ENCODE assay signal across 9 mouse cellular contexts in the genomic region with DNA sequence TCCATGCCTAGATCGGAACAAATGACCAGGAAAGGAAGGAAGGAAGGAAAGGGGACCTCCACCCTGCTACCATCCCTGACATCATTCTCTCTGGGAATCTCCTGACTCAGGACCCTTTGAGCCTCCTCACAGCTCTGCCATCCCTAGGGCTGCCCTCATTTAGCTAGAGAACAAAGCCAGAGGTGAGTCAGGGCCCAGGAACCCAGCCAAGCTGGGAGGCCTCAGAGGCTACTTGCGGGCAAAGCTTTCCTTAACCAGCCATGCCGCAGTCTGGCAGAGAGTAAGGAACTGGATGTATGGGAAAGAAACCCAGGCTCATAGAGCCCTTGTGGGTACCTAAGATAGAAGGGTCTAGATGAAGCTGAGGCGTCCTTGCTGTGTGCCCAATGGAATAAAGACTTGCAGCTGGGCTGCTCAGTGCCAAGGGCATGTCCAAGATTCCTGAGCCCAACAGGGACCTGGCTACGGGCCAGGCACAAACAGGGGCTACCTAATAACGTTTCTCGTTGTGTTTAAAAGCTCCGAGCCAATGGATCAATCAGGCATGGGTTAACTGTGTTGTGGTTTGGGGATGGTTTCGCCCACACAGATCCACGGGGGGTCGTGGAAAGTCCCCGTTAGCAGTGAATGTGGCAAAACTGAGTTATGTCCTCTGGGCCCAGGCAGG. TPM values are rescaled to one million over a fixed set of nuclear protein-coding genes. Genes with fewer than 3 reads are reported as not detected.
DNase-seq lines count a peak whose midpoint lies in the region; ATAC-seq and TF ChIP-seq lines count a peak whose summit lies in the region.
"Had no signal": no experiment of that assay in that cellular context is flagged by ENCODE, and none has a peak within 500 bp of the region (broad histone marks: within the 10 kb centered on the region; RNA-seq: fewer than 3 reads in every experiment).

No protein-coding gene starts in this region.

- DNase-seq in cerebellum, adult 9-11 months: peak; percentile 32
- no peak for DNase-seq in cerebellum, adult 11 months
- DNase-seq in thymus, adult 2 months: no peak
- no peak for DNase-seq in thymus, adult 18-20 months
- DNase-seq in heart, postnatal 14 days: peak; percentile 55 to 62
- no peak for DNase-seq in gastrocnemius, postnatal 10 days
- no peak for DNase-seq in layer of hippocampus, postnatal 10 days (ENCODE audit: low spot score in 2 of 2)

- H3K4me3 ChIP-seq in thymus, adult 2 months (ENCODE audit: control insufficient read depth, insufficient read depth, low read length): no peak overlapping the region
- H3K4me3 ChIP-seq in neural tube, embryonic 14.5 days (ENCODE audit: low read depth, low read length): no peak overlapping the region

- TF ChIP-seq CTCF in thymus, adult 2 months (IDR thresholded peaks at IDR 0.05; ENCODE audit: borderline replicate concordance, control insufficient read depth, extremely low read depth, insufficient read depth, low read length, poor library complexity): no peak

- no peak for TF ChIP-seq POLR2A in thymus, adult 2 months (IDR thresholded peaks at IDR 0.05; ENCODE audit: control insufficient read depth, extremely low read depth, insufficient read depth, low read length, poor library complexity)

- no peak overlapping the region for H3K4me2 ChIP-seq in neural tube, embryonic 14.5 days (ENCODE audit: low read depth, low read length)

- peaks cover 80% of the 10 kb centered on the region for H3K4me1 ChIP-seq in thymus, adult 2 months (replicated peaks; ENCODE audit: control insufficient read depth, insufficient read depth, low read length)
- peaks cover 18% of the 10 kb centered on the region for H3K4me1 ChIP-seq in neural tube, embryonic 14.5 days (ENCODE audit: control insufficient read depth, insufficient read depth, low read length)

- peak overlapping the region; percentile 41; the same call in 1 of the 2 replicates for H3K27ac ChIP-seq in thymus, adult 2 months (ENCODE audit: control insufficient read depth, insufficient read depth, low read length)
- peak overlapping the region; percentile 22; the same call in 1 of the 2 replicates for H3K27ac ChIP-seq in neural tube, embryonic 14.5 days (ENCODE audit: low read depth, low read length)
- H3K27ac ChIP-seq: macrophage had no signal

- H3K9me3 ChIP-seq in neural tube, embryonic 14.5 days (ENCODE audit: control insufficient read depth, low read length): no peaks in the 10 kb centered on the region

- H3K9ac ChIP-seq in neural tube, embryonic 14.5 days (replicated peaks; ENCODE audit: low read depth, low read length): no peak overlapping the region

- 50% methylated on average over 12 of the region's 12 CpGs for WGBS in thymus, adult 2 months
- WGBS in neural tube, embryonic 14.5 days: 56% methylated on average over 12 of the region's 12 CpGs

- ATAC-seq in neural tube, embryonic 14.5 days (ENCODE audit: low read depth): no peak

- no peaks in the 10 kb centered on the region; the same call in 1 of the 2 replicates for H3K27me3 ChIP-seq in thymus, adult 2 months (ENCODE audit: control insufficient read depth, insufficient read depth, low read length)
- H3K27me3 ChIP-seq in neural tube, embryonic 14.5 days (ENCODE audit: control insufficient read depth, insufficient read depth, low read length): no peaks in the 10 kb centered on the region

- intact Hi-C loops in heart, postnatal 14 days (cut with DNase I): no loop called here

- H3K36me3 ChIP-seq in thymus, adult 2 months (ENCODE audit: control insufficient read depth, insufficient read depth, low read length): no peaks in the 10 kb centered on the region
- H3K36me3 ChIP-seq in neural tube, embryonic 14.5 days (ENCODE audit: control insufficient read depth, insufficient read depth, low read length): no peaks in the 10 kb centered on the region

RNA-seq across cellular contexts. Expression of a gene that starts 6.6 kb away (rescaled TPM):
- polyA plus RNA-seq in thymus, adult 2 months (2012; rRNA removed): 51.8 and 62.0 TPM in 2 replicates
- 10 to 100 TPM; 29.9 to 33.2 TPM for total RNA-seq in heart, postnatal 14 days (2021)
- polyA plus RNA-seq in neural tube, embryonic 14.5 days (2014; fragmentation: Nextera tagmentation; extraction: Ambion mirVana): 26.5 and 33.1 TPM in 2 replicates
- 10 to 100 TPM; 26.0 to 37.9 TPM for total RNA-seq in gastrocnemius, postnatal 10 days (2021)
- total RNA-seq in layer of hippocampus, postnatal 10 days (2021): 10 to 100 TPM; 17.9 to 18.5 TPM

RNA-seq across cellular contexts. Expression of a gene that starts 34.3 kb away (rescaled TPM):
- polyA plus RNA-seq in thymus, adult 2 months (2012; rRNA removed): 1.2 and 1.6 TPM in 2 replicates
- total RNA-seq in heart, postnatal 14 days (2021): 1 to 10 TPM; 3.5 to 4.7 TPM
- 3.1 and 6.1 TPM in 2 replicates for polyA plus RNA-seq in neural tube, embryonic 14.5 days (2014; fragmentation: Nextera tagmentation; extraction: Ambion mirVana)
- 1 to 10 TPM; 1.4 to 2.8 TPM for total RNA-seq in gastrocnemius, postnatal 10 days (2021)
- 1 to 10 TPM; 6.7 to 7.6 TPM for total RNA-seq in layer of hippocampus, postnatal 10 days (2021)

RNA-seq across cellular contexts. Expression of a gene that starts 37.7 kb away (rescaled TPM):
- polyA plus RNA-seq in thymus, adult 2 months (2012; rRNA removed): 4.6 and 4.8 TPM in 2 replicates
- total RNA-seq in heart, postnatal 14 days (2021): 10 to 100 TPM; 43.3 to 46.4 TPM
- 10.1 and 12.8 TPM in 2 replicates for polyA plus RNA-seq in neural tube, embryonic 14.5 days (2014; fragmentation: Nextera tagmentation; extraction: Ambion mirVana)
- 10 to 100 TPM; 21.1 to 27.7 TPM for total RNA-seq in gastrocnemius, postnatal 10 days (2021)
- total RNA-seq in layer of hippocampus, postnatal 10 days (2021): 10 to 100 TPM; 17.2 to 19.9 TPM

Comparison
In these comparisons a context has a peak if more than half of its experiments do, and no peak if none do; other contexts are left out.
1. DNase-seq: peak in cerebellum, adult 9-11 months (single experiment) and heart, postnatal 14 days (2 of 2); none in cerebellum, adult 11 months (single experiment), thymus, adult 2 months (single experiment), thymus, adult 18-20 months (0 of 2), gastrocnemius, postnatal 10 days (single experiment) and layer of hippocampus, postnatal 10 days (0 of 2).